Mouse (Mus musculus) 416B (cell line): ENCODE measurements around the gene Sipa1l2.

ENCODE experiments used
- DNase-seq: peaks from one replicate; pipeline ENCODE4 v3.0.0; 2011; ENCODE audit warnings: low read depth

Gene Sipa1l2

GRCm38 (mm10) chr8:125569533-125570365, at the start of gene Sipa1l2:
Gene Sipa1l2 (minus strand): TSS chr8:125569808.
- DNase-seq: no peak

- DNase-seq: no peak
Observed at GRCm38 (mm10) chr8:125618543-125619335, 49.1 kb upstream of the Sipa1l2 start.

- DNase-seq: no peak
Observed at GRCm38 (mm10) chr8:125616935-125617334, 47.3 kb upstream of the Sipa1l2 start.

GRCm38 (mm10) chr8:125616039-125616438, 46.4 kb upstream of the Sipa1l2 start:
- DNase-seq: no peak

GRCm38 (mm10) chr8:125613552-125613951, 43.9 kb upstream of the Sipa1l2 start:
- DNase-seq: no peak

- no peak for DNase-seq
Observed at GRCm38 (mm10) chr8:125611799-125612560, 42.4 kb upstream of the Sipa1l2 start.

- no peak for DNase-seq
Observed at GRCm38 (mm10) chr8:125611024-125611798, 41.6 kb upstream of the Sipa1l2 start.

- DNase-seq: no peak
Observed at GRCm38 (mm10) chr8:125609737-125610136, 40.1 kb upstream of the Sipa1l2 start.

GRCm38 (mm10) chr8:125607714-125608223, 38.2 kb upstream of the Sipa1l2 start:
- DNase-seq: no peak

GRCm38 (mm10) chr8:125606937-125607336, 37.3 kb upstream of the Sipa1l2 start:
- no peak for DNase-seq

GRCm38 (mm10) chr8:125604817-125605512, 35.4 kb upstream of the Sipa1l2 start:
- DNase-seq: no peak

- DNase-seq: no peak
Observed at GRCm38 (mm10) chr8:125604213-125604816, 34.7 kb upstream of the Sipa1l2 start.

GRCm38 (mm10) chr8:125603312-125603840, 33.8 kb upstream of the Sipa1l2 start:
- no peak for DNase-seq

- DNase-seq: no peak
Observed at GRCm38 (mm10) chr8:125600033-125600686, 30.6 kb upstream of the Sipa1l2 start.

- no peak for DNase-seq
Observed at GRCm38 (mm10) chr8:125595571-125596508, 26.2 kb upstream of the Sipa1l2 start.

GRCm38 (mm10) chr8:125590363-125590762, 20.8 kb upstream of the Sipa1l2 start:
- DNase-seq: no peak

- DNase-seq: no peak
Observed at GRCm38 (mm10) chr8:125586587-125586986, 17.0 kb upstream of the Sipa1l2 start.

GRCm38 (mm10) chr8:125584276-125584675, 14.7 kb upstream of the Sipa1l2 start:
- no peak for DNase-seq
